Mouse (Mus musculus) v-Abl transformed pro-B cells (cell line): ENCODE data around the gene Cdk5.

ENCODE experiments used
- in situ Hi-C, 2 experiments: fragments of 400-800 bp; cut with MboI; formaldehyde crosslinking; loops; one replicate each; pipeline ENCODE4 v1.15.1; 2025; ENCODE audit not compliant: unreplicated experiment in 2 of 2

Gene Cdk5

GRCm38 (mm10) chr5:24404594-24405360 is 18.6 kb downstream of the Cdk5 start:
- in situ Hi-C loops, result loop anchor here in 1 of 2 experiments (25.0 kb wide), 1 partner anchor 183 kb away; the partner anchor contains the start of genes Abcf2 and Chpf2

- in situ Hi-C loops, result loop anchor here in 1 of 2 experiments (25.0 kb wide), 1 partner anchor 185 kb away; the partner anchor contains the start of genes Abcf2 and Chpf2
These were observed 21.4 kb downstream of the Cdk5 start for GRCm38 (mm10) chr5:24401969-24402368.

- in situ Hi-C loops, result loop anchor here in 1 of 2 experiments (25.0 kb wide), 1 partner anchor 186 kb away; the partner anchor contains the start of genes Abcf2 and Chpf2
These were observed 22.3 kb downstream of the Cdk5 start for GRCm38 (mm10) chr5:24400911-24401605.

GRCm38 (mm10) chr5:24400362-24400761 is 23.0 kb downstream of the Cdk5 start:
- in situ Hi-C loops, result loop anchor here in 1 of 2 experiments (25.0 kb wide), 1 partner anchor 187 kb away; the partner anchor contains the start of genes Abcf2 and Chpf2

- in situ Hi-C loops, result loop anchor here (25.0 kb wide), 1 partner anchor 188 kb away; the partner anchor contains the start of genes Abcf2 (in 2 of the 2) and Chpf2 (in 2 of the 2)
These were observed 23.6 kb downstream of the Cdk5 start for GRCm38 (mm10) chr5:24399686-24400085.

- in situ Hi-C loops, result loop anchor here in 1 of 2 experiments (25.0 kb wide), 1 partner anchor 191 kb away; the partner anchor contains the start of genes Abcf2 and Chpf2
These were observed 27.1 kb downstream of the Cdk5 start for GRCm38 (mm10) chr5:24396254-24396653.

- in situ Hi-C loops, result loop anchor here in 1 of 2 experiments (25.0 kb wide), 1 partner anchor 193 kb away; the partner anchor contains the start of genes Abcf2 and Chpf2
These were observed 29.0 kb downstream of the Cdk5 start for GRCm38 (mm10) chr5:24394165-24394894.

GRCm38 (mm10) chr5:24393392-24393997 is 29.8 kb downstream of the Cdk5 start, which contains the start of gene Abcb8:
Gene Abcb8, plus strand, starts transcription at chr5:24393663.
- in situ Hi-C loops, result loop anchor here in 1 of 2 experiments (25.0 kb wide), 1 partner anchor 194 kb away; the partner anchor contains the start of genes Abcf2 and Chpf2

- in situ Hi-C loops, result loop anchor here in 1 of 2 experiments (25.0 kb wide), 1 partner anchor 195 kb away; the partner anchor contains the start of genes Abcf2 and Chpf2
These were observed 30.6 kb downstream of the Cdk5 start for GRCm38 (mm10) chr5:24392724-24393123.

- in situ Hi-C loops, result loop anchor here in 1 of 2 experiments (25.0 kb wide), 1 partner anchor 195 kb away; the partner anchor contains the start of genes Abcf2 and Chpf2
These were observed 31.5 kb downstream of the Cdk5 start, which contains the start of gene Atg9b for GRCm38 (mm10) chr5:24391864-24392263. Gene Atg9b, minus strand, starts transcription at chr5:24392143.

GRCm38 (mm10) chr5:24389658-24390020 is 33.7 kb downstream of the Cdk5 start:
- in situ Hi-C loops, result loop anchor here in 1 of 2 experiments (25.0 kb wide), 1 partner anchor 198 kb away; the partner anchor contains the start of genes Abcf2 and Chpf2

- in situ Hi-C loops, result loop anchor here in 1 of 2 experiments (25.0 kb wide), 1 partner anchor 198 kb away; the partner anchor contains the start of genes Abcf2 and Chpf2
These were observed 34.2 kb downstream of the Cdk5 start for GRCm38 (mm10) chr5:24389011-24389657.

- in situ Hi-C loops, result loop anchor here in 1 of 2 experiments (25.0 kb wide), 1 partner anchor 199 kb away; the partner anchor contains the start of genes Abcf2 and Chpf2
These were observed 34.9 kb downstream of the Cdk5 start for GRCm38 (mm10) chr5:24388246-24388915.

GRCm38 (mm10) chr5:24387264-24388241 is 35.8 kb downstream of the Cdk5 start:
- in situ Hi-C loops, result loop anchor here in 1 of 2 experiments (25.0 kb wide), 1 partner anchor 200 kb away; the partner anchor contains the start of genes Abcf2 and Chpf2

- in situ Hi-C loops, result loop anchor here in 1 of 2 experiments (25.0 kb wide), 1 partner anchor 201 kb away; the partner anchor contains the start of genes Abcf2 and Chpf2
These were observed 37.3 kb downstream of the Cdk5 start for GRCm38 (mm10) chr5:24385887-24386550.

GRCm38 (mm10) chr5:24385374-24385773 is 38.0 kb downstream of the Cdk5 start:
- in situ Hi-C loops, result loop anchor here in 1 of 2 experiments (25.0 kb wide), 1 partner anchor 202 kb away; the partner anchor contains the start of genes Abcf2 and Chpf2
